In the genomic region with DNA sequence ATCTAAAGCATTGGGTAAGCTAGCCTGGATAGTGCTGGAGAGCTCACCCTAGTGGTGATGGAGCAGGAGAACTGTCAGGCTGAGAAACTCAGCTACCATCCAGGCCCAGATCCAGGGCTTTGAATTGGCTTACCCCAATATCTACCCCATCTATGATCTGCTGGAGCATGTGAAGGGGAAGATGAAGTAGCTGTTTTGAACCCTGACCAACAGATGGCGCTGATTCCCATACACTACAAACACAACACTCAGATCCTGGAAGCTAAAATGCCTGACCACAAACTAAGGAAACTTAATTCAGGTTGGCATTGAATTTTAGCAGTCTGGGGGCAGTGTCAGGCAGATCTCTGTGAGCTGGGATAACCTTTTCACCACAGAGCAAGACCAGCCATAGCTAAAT, we compare ENCODE assay signal across 8 mouse cellular contexts. TPM values are rescaled to one million over a fixed set of nuclear protein-coding genes. Genes with fewer than 3 reads are reported as not detected.
DNase-seq lines count a peak whose midpoint lies in the region; ATAC-seq lines count a peak whose summit lies in the region.

No protein-coding gene starts in this region.

- H3K9me3 ChIP-seq in embryonic facial prominence, embryonic 11.5 days (replicated peaks; ENCODE audit: control insufficient read depth, low read length), result no peaks in the 10 kb centered on the region
- H3K9me3 ChIP-seq in embryonic facial prominence, embryonic 10.5 days, result peaks cover 5% of the 10 kb centered on the region; the same call in 1 of the 2 replicates
- no peaks in the 10 kb centered on the region; the same call in 1 of the 2 replicates for H3K9me3 ChIP-seq in midbrain, embryonic 11.5 days (ENCODE audit: control insufficient read depth, low read length)
- no peaks in the 10 kb centered on the region for H3K9me3 ChIP-seq in midbrain, embryonic 16.5 days (replicated peaks; ENCODE audit: control insufficient read depth, low read length, poor library complexity, severe bottlenecking)
- no peaks in the 10 kb centered on the region for H3K9me3 ChIP-seq in hindbrain, embryonic 14.5 days (ENCODE audit: control insufficient read depth, low read length)

- ATAC-seq in embryonic facial prominence, embryonic 11.5 days (replicated peaks; ENCODE audit: insufficient number of reproducible peaks, low FRiP score, low TSS enrichment, low read depth), result no peak
- ATAC-seq in midbrain, embryonic 11.5 days (ENCODE audit: low FRiP score), result no peak
- no peak for ATAC-seq in midbrain, embryonic 16.5 days
- no peak for ATAC-seq in hindbrain, embryonic 14.5 days (ENCODE audit: low FRiP score)

- no peaks in the 10 kb centered on the region for H3K36me3 ChIP-seq in embryonic facial prominence, embryonic 11.5 days (replicated peaks; ENCODE audit: control insufficient read depth, insufficient read depth, low read depth, low read length)
- H3K36me3 ChIP-seq in embryonic facial prominence, embryonic 10.5 days (replicated peaks), result peaks cover 65% of the 10 kb centered on the region
- no peaks in the 10 kb centered on the region for H3K36me3 ChIP-seq in midbrain, embryonic 11.5 days (ENCODE audit: control insufficient read depth, insufficient read depth, low read length)
- no peaks in the 10 kb centered on the region for H3K36me3 ChIP-seq in midbrain, embryonic 16.5 days (ENCODE audit: control insufficient read depth, insufficient read depth, low read length)
- no peaks in the 10 kb centered on the region for H3K36me3 ChIP-seq in hindbrain, embryonic 14.5 days (replicated peaks; ENCODE audit: control insufficient read depth, insufficient read depth)

- 13% methylated on average over 1 of the region's 1 CpGs for WGBS in embryonic facial prominence, embryonic 11.5 days
- 20% methylated on average over 1 of the region's 1 CpGs for WGBS in embryonic facial prominence, embryonic 10.5 days
- WGBS in midbrain, embryonic 11.5 days, result 24% methylated on average over 1 of the region's 1 CpGs
- WGBS in midbrain, embryonic 16.5 days, result 31% methylated on average over 1 of the region's 1 CpGs
- 21% methylated on average over 1 of the region's 1 CpGs for WGBS in hindbrain, embryonic 14.5 days

- H3K4me1 ChIP-seq in embryonic facial prominence, embryonic 11.5 days (ENCODE audit: control insufficient read depth, insufficient read depth, low read length), result no peaks in the 10 kb centered on the region
- no peaks in the 10 kb centered on the region for H3K4me1 ChIP-seq in embryonic facial prominence, embryonic 10.5 days
- H3K4me1 ChIP-seq in midbrain, embryonic 11.5 days (ENCODE audit: control insufficient read depth, insufficient read depth, low read length), result no peaks in the 10 kb centered on the region
- H3K4me1 ChIP-seq in midbrain, embryonic 16.5 days (ENCODE audit: control insufficient read depth, insufficient read depth, low read length), result no peaks in the 10 kb centered on the region
- H3K4me1 ChIP-seq in hindbrain, embryonic 14.5 days (replicated peaks; ENCODE audit: control insufficient read depth, insufficient read depth, low read length), result no peaks in the 10 kb centered on the region

- DNase-seq in embryonic facial prominence, embryonic 11.5 days (ENCODE audit: low spot score), result peak; percentile 17
- no peak for DNase-seq in embryonic facial prominence, embryonic 10.5 days (ENCODE audit: low spot score)
- peak; percentile 79 for DNase-seq in midbrain, embryonic 11.5 days (ENCODE audit: low spot score, missing footprints)
- peak; percentile 33 for DNase-seq in adrenal gland, adult 2 months
- DNase-seq in kidney, postnatal 4 days, result peak; percentile 36 to 42
- DNase-seq in mesoderm, embryonic 11.5 days (ENCODE audit: low read depth, low spot score), result peak; percentile 62
- no peak for DNase-seq in hindbrain, embryonic 14.5 days (ENCODE audit: low spot score)

- H3K9ac ChIP-seq in embryonic facial prominence, embryonic 11.5 days (replicated peaks; ENCODE audit: low read length), result no peak overlapping the region
- no peak overlapping the region for H3K9ac ChIP-seq in midbrain, embryonic 11.5 days (ENCODE audit: low read length)
- no peak overlapping the region for H3K9ac ChIP-seq in midbrain, embryonic 16.5 days (ENCODE audit: low read depth, low read length)
- H3K9ac ChIP-seq in hindbrain, embryonic 14.5 days, result no peak overlapping the region

- no peak overlapping the region for H3K4me2 ChIP-seq in embryonic facial prominence, embryonic 11.5 days (ENCODE audit: low read depth, low read length)
- no peak overlapping the region for H3K4me2 ChIP-seq in midbrain, embryonic 11.5 days
- no peak overlapping the region for H3K4me2 ChIP-seq in midbrain, embryonic 16.5 days (ENCODE audit: low read length)
- no peak overlapping the region for H3K4me2 ChIP-seq in hindbrain, embryonic 14.5 days (replicated peaks)

- no peak overlapping the region for H3K4me3 ChIP-seq in embryonic facial prominence, embryonic 11.5 days (ENCODE audit: low read depth, low read length)
- no peak overlapping the region for H3K4me3 ChIP-seq in embryonic facial prominence, embryonic 10.5 days
- H3K4me3 ChIP-seq in midbrain, embryonic 11.5 days (ENCODE audit: low read depth, low read length), result no peak overlapping the region
- no peak overlapping the region for H3K4me3 ChIP-seq in midbrain, embryonic 16.5 days (ENCODE audit: low read depth, low read length)
- no peak overlapping the region for H3K4me3 ChIP-seq in hindbrain, embryonic 14.5 days (replicated peaks; ENCODE audit: low read length)

- H3K27ac ChIP-seq in embryonic facial prominence, embryonic 11.5 days (replicated peaks; ENCODE audit: low read depth, low read length), result no peak overlapping the region
- H3K27ac ChIP-seq in embryonic facial prominence, embryonic 10.5 days (replicated peaks), result no peak overlapping the region
- H3K27ac ChIP-seq in midbrain, embryonic 11.5 days (ENCODE audit: low read depth, low read length), result no peak overlapping the region
- no peak overlapping the region for H3K27ac ChIP-seq in midbrain, embryonic 16.5 days (ENCODE audit: low read length)
- no peak overlapping the region for H3K27ac ChIP-seq in hindbrain, embryonic 14.5 days

- H3K27me3 ChIP-seq in embryonic facial prominence, embryonic 11.5 days (ENCODE audit: control insufficient read depth, insufficient read depth, low read length), result no peaks in the 10 kb centered on the region
- no peaks in the 10 kb centered on the region for H3K27me3 ChIP-seq in embryonic facial prominence, embryonic 10.5 days (replicated peaks; ENCODE audit: low read depth, poor library complexity, severe bottlenecking)
- H3K27me3 ChIP-seq in midbrain, embryonic 11.5 days (ENCODE audit: control insufficient read depth, insufficient read depth, low read length), result no peaks in the 10 kb centered on the region
- H3K27me3 ChIP-seq in midbrain, embryonic 16.5 days (ENCODE audit: control insufficient read depth, insufficient read depth, low read depth, low read length), result no peaks in the 10 kb centered on the region
- no peaks in the 10 kb centered on the region for H3K27me3 ChIP-seq in hindbrain, embryonic 14.5 days (ENCODE audit: control insufficient read depth, insufficient read depth, low read length)

RNA-seq across cellular contexts. Expression of a gene that starts 8.9 kb away (rescaled TPM):
- polyA plus RNA-seq in embryonic facial prominence, embryonic 11.5 days (2014; fragmentation: Nextera tagmentation; extraction: Ambion mirVana), result 9.9 and 13.2 TPM in 2 replicates
- polyA plus RNA-seq in embryonic facial prominence, embryonic 10.5 days (2016; fragmentation: Nextera tagmentation; extraction: Ambion mirVana), result 6.9 and 7.4 TPM in 2 replicates
- 11.3 and 14.3 TPM in 2 replicates for polyA plus RNA-seq in midbrain, embryonic 11.5 days (2014; fragmentation: Nextera tagmentation; extraction: Ambion mirVana)
- polyA plus RNA-seq in midbrain, embryonic 16.5 days (2015; fragmentation: Nextera tagmentation; extraction: Ambion mirVana), result 43.4 and 49.1 TPM in 2 replicates
- total RNA-seq in adrenal gland, adult 2 months (2021), result 10 to 100 TPM; 10.9 to 12.3 TPM
- 2.9 TPM in 2 replicates for polyA plus RNA-seq in adrenal gland, adult 2 months (2012; rRNA removed)
- polyA plus RNA-seq in hindbrain, embryonic 14.5 days (2014; fragmentation: Nextera tagmentation; extraction: Ambion mirVana), result 42.1 and 43.5 TPM in 2 replicates

Comparison
In these comparisons a context has a peak if more than half of its experiments do, and no peak if none do; other contexts are left out.
1. DNase-seq: peak in embryonic facial prominence, embryonic 11.5 days (single experiment), midbrain, embryonic 11.5 days (single experiment), adrenal gland, adult 2 months (single experiment), kidney, postnatal 4 days (2 of 2) and mesoderm, embryonic 11.5 days (single experiment); none in embryonic facial prominence, embryonic 10.5 days (single experiment) and hindbrain, embryonic 14.5 days (single experiment).